24 mouse cellular contexts compared by ENCODE assay signal in genomic region chr1:138334701-138335100, GRCm38 (mm10).
DNase-seq lines count a peak whose midpoint lies in the region; ATAC-seq and TF ChIP-seq lines count a peak whose summit lies in the region.
"Had no signal": no experiment of that assay in that cellular context is flagged by ENCODE, and none has a peak within 500 bp of the region (broad histone marks: within the 10 kb centered on the region; RNA-seq: fewer than 3 reads in every experiment).

No protein-coding gene starts in this region.

- H3K4me3 ChIP-seq in myocyte, result no peak overlapping the region
- no peak overlapping the region for H3K4me3 ChIP-seq in forebrain, embryonic 11.5 days (ENCODE audit: low read depth, low read length)
- H3K4me3 ChIP-seq: forebrain, embryonic 15.5 days; heart, adult 2 months; heart, embryonic 12.5 days; limb, embryonic 13.5 days; lung, embryonic 15.5 days; midbrain, embryonic 10.5 days; neural tube, embryonic 13.5 days; stomach, embryonic 15.5 days had no signal

- WGBS in forebrain, embryonic 11.5 days, result 71% methylated on average over 2 of the region's 2 CpGs

- no peaks in the 10 kb centered on the region for H3K27me3 ChIP-seq in myocyte (ENCODE audit: control insufficient read depth, insufficient read depth, insufficient read length)
- H3K27me3 ChIP-seq in forebrain, embryonic 11.5 days (ENCODE audit: control insufficient read depth, insufficient read depth, low read length), result no peaks in the 10 kb centered on the region
- H3K27me3 ChIP-seq: forebrain, embryonic 15.5 days; heart, embryonic 12.5 days; limb, embryonic 13.5 days; lung, embryonic 15.5 days; neural tube, embryonic 13.5 days; stomach, embryonic 15.5 days had no signal

- no peak overlapping the region for H3K9ac ChIP-seq in forebrain, embryonic 11.5 days (ENCODE audit: low read length)
- H3K9ac ChIP-seq: forebrain, embryonic 15.5 days; heart, embryonic 12.5 days; hindbrain, embryonic 14.5 days; limb, embryonic 13.5 days; lung, embryonic 15.5 days; neural tube, embryonic 13.5 days; stomach, embryonic 15.5 days had no signal

- peak; percentile 26 to 80 for DNase-seq in left cerebral cortex, postnatal 25 days (ENCODE audit: low spot score in 2 of 2)
- DNase-seq in left cerebral cortex, adult 11 months (ENCODE audit: low spot score), result no peak
- DNase-seq in 3134 (ENCODE audit: extremely low read depth, insufficient read length, low spot score) (peak; percentile 57), 416B (ENCODE audit: low read depth) (peak; percentile 51)
- DNase-seq in forebrain, embryonic 11.5 days (ENCODE audit: low spot score), result no peak
- DNase-seq in kidney, adult 8-10 months, result no peak
- DNase-seq: adrenal gland, postnatal 25 days; cerebellum, adult 2 months; cerebellum, postnatal 25 days; heart, adult 2 months; kidney, postnatal 14 days; thymus, adult 18-20 months; thymus, postnatal 25 days had no signal

- H3K36me3 ChIP-seq in myocyte (ENCODE audit: control insufficient read depth, insufficient read depth), result no peaks in the 10 kb centered on the region
- H3K36me3 ChIP-seq in forebrain, embryonic 11.5 days (ENCODE audit: control insufficient read depth, insufficient read depth, low read length), result no peaks in the 10 kb centered on the region
- H3K36me3 ChIP-seq: forebrain, embryonic 15.5 days; heart, embryonic 12.5 days; limb, embryonic 13.5 days; lung, embryonic 15.5 days; midbrain, embryonic 10.5 days; neural tube, embryonic 13.5 days; stomach, embryonic 15.5 days had no signal

- TF ChIP-seq POLR2A in myocyte (IDR thresholded peaks at IDR 0.05; ENCODE audit: insufficient read length, low read depth), result no peak

- H3K4me2 ChIP-seq in myocyte (ENCODE audit: low read depth), result peak overlapping the region; percentile 49
- H3K4me2 ChIP-seq in forebrain, embryonic 11.5 days (ENCODE audit: low read depth, low read length, severe bottlenecking), result no peak overlapping the region
- H3K4me2 ChIP-seq: forebrain, embryonic 15.5 days; heart, embryonic 12.5 days; hindbrain, embryonic 14.5 days; limb, embryonic 13.5 days; liver, embryonic 11.5 days; lung, embryonic 15.5 days; neural tube, embryonic 13.5 days; stomach, embryonic 15.5 days had no signal

- no peak for ATAC-seq in forebrain, embryonic 11.5 days (replicated peaks; ENCODE audit: low FRiP score)
- ATAC-seq: forebrain, embryonic 15.5 days; intestine, postnatal 0 days had no signal

- H3K27ac ChIP-seq in forebrain, embryonic 11.5 days (ENCODE audit: low read depth, low read length), result no peak overlapping the region
- H3K27ac ChIP-seq: forebrain, embryonic 15.5 days; heart, adult 2 months; hindbrain, embryonic 14.5 days; limb, embryonic 13.5 days; lung, embryonic 15.5 days; midbrain, embryonic 10.5 days; neural tube, embryonic 13.5 days; stomach, embryonic 15.5 days had no signal

- H3K79me2 ChIP-seq in myocyte (ENCODE audit: control insufficient read depth, insufficient read depth), result no peaks in the 10 kb centered on the region

- H3K4me1 ChIP-seq in forebrain, embryonic 11.5 days (replicated peaks; ENCODE audit: control insufficient read depth, insufficient read depth, low read length), result no peaks in the 10 kb centered on the region
- H3K4me1 ChIP-seq: forebrain, embryonic 15.5 days; heart, embryonic 12.5 days; limb, embryonic 13.5 days; lung, embryonic 15.5 days; midbrain, embryonic 10.5 days; neural tube, embryonic 13.5 days; stomach, embryonic 15.5 days had no signal

- H3K9me3 ChIP-seq in forebrain, embryonic 11.5 days (ENCODE audit: control insufficient read depth, low read length), result no peaks in the 10 kb centered on the region
- H3K9me3 ChIP-seq: forebrain, embryonic 15.5 days; heart, embryonic 12.5 days; limb, embryonic 13.5 days; lung, embryonic 15.5 days; midbrain, embryonic 10.5 days; neural tube, embryonic 13.5 days; stomach, embryonic 15.5 days had no signal

- no peak overlapping the region for H3ac ChIP-seq in myocyte (ENCODE audit: control insufficient read depth, insufficient read length)

- intact Hi-C loops in left cerebral cortex, postnatal 25 days (cut with DNase I), result no loop called here

TF ChIP-seq in myocyte, 11 proteins besides CTCF, POLR2A, EP300 and RAD21:
- TF ChIP-seq USF1 (IDR thresholded peaks at IDR 0.05; ENCODE audit: low read depth) (no peak), MYOD1 (IDR thresholded peaks at IDR 0.05; ENCODE audit: control insufficient read depth in 1 of 3, insufficient read length in 2 of 3, low read depth in 2 of 3) (peak in 1 of 3 experiments; percentile 2)

Comparison
In these comparisons a context has a peak if more than half of its experiments do, and no peak if none do; other contexts are left out.
1. DNase-seq: peak in left cerebral cortex, postnatal 25 days (2 of 2), 3134 (single experiment) and 416B (single experiment); none in left cerebral cortex, adult 11 months (single experiment), forebrain, embryonic 11.5 days (single experiment) and kidney, adult 8-10 months (0 of 2).